Mouse (Mus musculus) ES-E14 (cell line): ENCODE results near the gene Sec22c.

ENCODE experiments used
- CHD2 ChIP-seq: IDR thresholded peaks from 2 replicates; pipeline ENCODE4 v1.6.1; 2014; ENCODE audit warnings: mild to moderate bottlenecking, low read depth, low read length, inconsistent platforms
- HCFC1 ChIP-seq: IDR thresholded peaks from 2 replicates; pipeline ENCODE4 v1.6.1; 2012; ENCODE audit warnings: low read length, inconsistent platforms, borderline replicate concordance; ENCODE audit not compliant: insufficient read depth
- ZNF384 ChIP-seq: IDR thresholded peaks from 2 replicates; pipeline ENCODE4 v1.6.1; 2012; ENCODE audit warnings: low read depth, low read length, inconsistent platforms

GRCm38 (mm10) chr9:121679549-121679948, 25.7 kb downstream of the Sec22c start:
- no peak for TF ChIP-seq CHD2
- TF ChIP-seq ZNF384: no peak
- TF ChIP-seq HCFC1: no peak
